Mouse (Mus musculus): ENCODE data around the gene Drd1. TPM values are rescaled to one million over a fixed set of nuclear protein-coding genes. Genes with fewer than 3 reads are reported as not detected.

Drd1 gene
- total RNA-seq, 4 experiments from 2014 or later = 0.07 to 0.15 (median 0.11) TPM; not detected in 1

DNA sequence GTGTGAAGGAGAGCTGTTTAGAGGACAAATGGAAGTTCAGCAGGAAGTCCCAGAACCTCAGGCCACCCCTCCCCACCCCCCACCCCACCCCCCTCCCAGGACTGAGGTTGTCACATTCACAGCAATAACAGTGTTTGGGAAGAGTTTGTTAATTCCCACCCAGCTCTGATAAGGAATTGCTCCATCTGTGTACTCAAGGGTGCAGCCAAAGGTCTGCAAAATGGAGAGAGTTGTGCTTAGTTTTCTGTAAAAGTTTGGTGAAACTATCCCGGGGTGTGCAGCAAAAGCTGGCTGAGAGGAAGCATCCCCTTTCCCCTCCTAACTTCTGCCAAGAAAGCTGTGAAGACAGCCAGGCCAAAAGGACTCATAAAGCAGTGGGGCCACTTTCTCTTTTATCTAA lies 17.6 kb upstream of the Drd1 start:
- DNase-seq = no peak

GRCm38 (mm10) chr13:54072526-54073057 lies 17.1 kb upstream of the Drd1 start:
- DNase-seq = no peak

DNA sequence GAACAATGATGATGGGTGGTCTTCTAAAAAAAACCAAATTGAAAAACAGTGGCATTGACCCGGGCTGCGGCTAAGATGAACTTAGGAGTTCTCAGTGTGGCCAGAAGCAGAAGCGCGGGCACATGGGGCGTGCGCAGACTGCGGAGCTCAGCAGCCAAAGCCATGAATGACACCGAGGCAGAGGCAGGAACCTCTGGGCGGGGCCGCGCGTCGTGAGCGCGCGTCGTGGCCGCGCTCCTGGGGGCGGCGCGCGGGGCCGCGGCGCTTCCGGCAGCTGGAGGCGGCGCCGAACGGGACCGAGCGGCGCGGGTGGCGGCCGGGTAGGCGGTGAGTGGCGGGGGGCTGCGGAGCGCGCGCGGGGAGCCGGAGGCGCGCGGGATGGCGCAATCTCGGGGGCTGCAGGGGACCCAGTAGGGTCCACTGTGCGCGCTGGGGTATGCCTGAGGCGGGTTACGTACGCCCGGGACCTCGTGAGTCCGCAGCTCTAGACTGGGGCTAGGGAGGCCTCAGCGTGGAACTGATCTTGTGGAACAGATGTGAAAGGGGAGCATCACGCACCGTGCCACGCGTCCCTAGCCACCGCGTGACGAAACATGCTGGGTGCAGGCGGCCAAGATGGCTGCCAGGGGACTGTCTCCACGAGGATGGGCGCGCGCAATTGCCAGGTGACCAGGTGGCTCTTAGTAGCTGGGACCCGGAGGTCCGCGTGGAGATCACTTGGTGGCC lies 16.3 kb upstream of the Drd1 start, which contains the start of gene Sfxn1:
Gene Sfxn1, plus strand, starts transcription at position 264 of the 726 bp plus-strand sequence.
- peak; percentile 57 for DNase-seq

DNA sequence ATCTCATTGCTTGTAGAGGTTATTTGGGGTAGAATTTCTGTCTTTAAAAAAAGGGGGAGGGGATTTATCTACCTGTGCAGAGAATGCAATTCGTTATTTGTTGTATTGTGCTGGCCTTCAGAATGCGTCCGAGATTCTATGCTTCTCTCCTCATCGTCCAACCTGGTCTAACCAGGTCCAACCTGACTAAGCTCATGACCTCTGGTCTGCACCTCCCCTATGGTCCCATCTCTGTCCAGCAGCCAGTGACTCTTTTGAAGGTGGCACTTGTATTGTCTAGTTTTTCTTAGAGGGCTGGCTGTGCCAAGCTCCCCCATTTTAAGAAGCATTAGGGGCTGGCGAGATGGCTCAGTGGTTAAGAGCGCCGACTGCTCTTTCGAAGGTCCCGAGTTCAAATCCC lies 15.5 kb upstream of the Drd1 start:
- no peak for DNase-seq

GRCm38 (mm10) chr13:54067617-54068166 lies 12.2 kb upstream of the Drd1 start:
- no peak for DNase-seq

DNA sequence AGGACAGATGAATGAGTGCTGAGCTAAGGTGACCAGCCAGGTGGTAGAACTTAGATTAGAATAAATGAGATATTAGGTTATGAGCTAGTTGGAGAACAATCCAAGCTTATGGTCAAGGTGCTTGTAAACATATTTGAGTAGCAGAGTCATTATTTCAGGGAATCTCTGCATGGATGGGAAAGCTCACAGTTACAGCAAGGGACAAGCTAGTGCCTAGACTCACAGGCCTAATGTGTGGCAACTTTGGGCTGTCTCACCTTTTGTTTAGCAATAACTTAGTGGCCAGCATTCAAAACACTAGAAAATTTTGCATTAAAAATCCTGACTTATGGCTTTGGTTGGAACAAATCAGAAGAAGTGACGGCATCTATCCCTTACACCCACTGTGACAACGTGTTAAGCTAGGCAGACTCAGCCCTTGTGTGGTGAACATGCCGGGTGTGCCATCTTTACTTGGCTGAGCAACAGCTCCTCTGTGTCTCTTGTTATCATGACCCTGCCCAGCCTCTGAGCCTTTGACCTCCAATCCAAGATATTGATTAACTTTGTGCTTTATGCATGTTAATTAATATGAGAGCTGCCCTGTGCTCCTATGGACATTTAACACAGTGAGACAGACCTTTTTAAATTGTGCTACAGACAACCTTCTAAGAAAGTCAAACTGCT lies 10.7 kb upstream of the Drd1 start:
- DNase-seq = no peak

DNA sequence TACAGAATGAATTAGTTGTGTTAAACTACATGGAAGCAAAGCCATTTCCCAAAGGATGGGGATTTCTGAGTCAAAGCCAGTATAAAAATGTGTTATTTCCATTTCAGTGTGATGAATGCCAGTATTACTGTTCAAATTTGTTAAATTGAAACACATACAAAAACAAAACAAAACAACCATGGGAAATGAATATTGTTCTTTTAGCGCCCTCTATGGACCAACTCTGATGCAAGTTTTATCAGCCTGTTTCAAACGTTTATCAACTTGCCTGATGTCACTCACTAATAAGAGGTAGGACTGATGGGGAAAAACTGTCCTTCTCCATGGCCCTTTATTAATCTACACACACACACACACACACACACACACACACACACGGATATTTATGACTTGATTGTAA lies 7.8 kb upstream of the Drd1 start:
- no peak for DNase-seq

DNA sequence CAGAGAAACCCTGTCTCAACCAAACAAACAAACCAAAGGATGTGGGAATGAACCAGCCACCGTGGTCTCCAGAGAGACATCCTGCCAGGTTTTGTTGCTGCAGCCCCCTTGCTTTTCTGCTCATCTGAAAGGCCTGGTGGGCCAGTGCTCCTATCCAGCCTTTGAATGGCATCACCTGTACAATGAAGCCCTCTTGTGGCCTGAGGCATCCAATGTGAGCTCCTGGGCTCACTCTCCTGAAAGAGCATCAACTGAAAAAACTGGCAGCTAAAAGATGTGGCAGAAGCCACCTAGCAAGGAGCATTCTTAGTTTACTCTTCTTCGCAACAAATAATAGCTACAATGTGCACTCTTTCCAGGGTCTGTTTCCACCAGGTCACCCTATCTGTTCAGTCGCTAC lies 6.6 kb upstream of the Drd1 start:
- DNase-seq = no peak

DNA sequence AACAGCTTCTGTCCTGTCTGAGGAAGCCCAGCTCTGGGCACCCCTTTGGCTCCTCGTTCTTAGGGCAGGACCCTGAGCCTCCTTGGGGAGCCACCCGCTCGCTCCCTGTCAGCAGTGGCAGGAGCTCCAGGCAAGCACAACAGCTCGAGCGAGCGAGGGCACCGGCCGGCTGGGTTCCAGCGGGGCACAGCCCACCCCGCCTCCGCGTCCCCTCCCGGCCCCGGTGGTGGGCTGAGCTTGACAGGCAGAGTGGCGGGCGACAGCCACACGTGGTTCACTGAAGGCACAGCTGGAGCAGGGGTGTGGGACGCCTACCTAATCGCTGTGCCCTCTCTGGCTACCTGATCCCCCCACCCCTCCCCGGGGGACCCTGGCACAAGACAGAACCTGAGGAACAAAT lies 543 bp downstream of the Drd1 start:
- DNase-seq = no peak

- no peak for DNase-seq
Observed at GRCm38 (mm10) chr13:54051641-54052040, 3.9 kb downstream of the Drd1 start.

- DNase-seq = no peak
Observed at GRCm38 (mm10) chr13:54048679-54049352, 6.7 kb downstream of the Drd1 start.

GRCm38 (mm10) chr13:54040256-54040655 lies 15.2 kb downstream of the Drd1 start:
- DNase-seq = no peak

DNA sequence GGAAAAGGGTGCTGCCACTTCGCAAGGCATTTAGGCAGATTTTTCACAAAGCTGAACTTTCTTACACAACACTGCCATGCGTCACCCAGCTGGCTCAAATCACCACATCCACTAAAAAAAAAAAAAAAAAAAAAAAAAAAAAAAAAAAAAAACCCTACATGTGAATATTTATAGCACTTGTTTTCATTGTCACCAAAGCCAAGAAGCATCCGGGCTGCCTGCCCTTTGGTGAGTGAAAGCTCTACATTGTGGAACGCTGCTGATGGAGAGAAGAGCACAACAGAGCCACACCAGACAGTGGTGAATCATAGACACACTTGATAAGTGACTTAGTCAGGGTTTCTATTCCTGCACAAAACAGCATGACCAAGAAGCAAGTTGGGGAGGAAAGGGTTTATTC lies 17.6 kb downstream of the Drd1 start:
- DNase-seq = no peak

DNA sequence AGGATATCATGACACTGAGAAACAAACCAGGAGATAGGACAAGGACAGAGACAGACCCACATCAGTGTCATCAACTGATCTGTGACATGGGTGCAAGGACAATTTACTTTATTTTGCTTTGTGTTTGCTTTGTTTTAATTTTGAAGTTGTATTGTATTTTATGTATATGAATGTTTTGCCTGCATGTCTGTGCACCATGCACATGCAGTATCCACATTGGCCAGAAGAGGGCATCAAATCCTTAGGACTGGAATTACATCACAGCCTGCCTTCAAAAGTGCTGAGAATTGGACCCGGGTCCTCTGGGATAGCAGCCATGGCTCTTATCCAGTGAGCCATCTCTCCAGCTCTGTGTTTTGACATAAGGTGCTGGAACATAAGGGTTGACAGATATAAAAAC lies 20.0 kb downstream of the Drd1 start:
- DNase-seq = no peak

- no peak for DNase-seq
Observed at GRCm38 (mm10) chr13:54033653-54034052, 21.9 kb downstream of the Drd1 start.

DNA sequence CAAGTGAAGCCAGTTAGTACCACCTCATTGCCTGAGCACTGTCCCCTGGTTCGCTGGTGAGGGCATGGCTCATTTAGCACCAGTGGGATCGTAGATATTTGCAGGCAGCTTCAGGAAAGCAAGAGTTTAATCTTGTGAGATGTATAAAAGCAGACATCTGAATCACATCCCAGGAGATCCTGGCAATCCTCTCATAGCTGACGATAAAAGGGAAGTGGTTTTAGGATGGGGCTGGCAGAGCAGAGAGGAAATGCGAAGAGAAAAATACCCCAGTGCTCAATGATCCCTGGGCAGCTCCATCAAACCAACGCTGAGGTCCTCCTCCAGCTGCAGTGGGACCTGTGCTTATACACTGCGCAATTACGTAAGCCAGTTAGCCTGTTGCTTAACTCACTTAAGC lies 28.4 kb downstream of the Drd1 start:
- no peak for DNase-seq

DNA sequence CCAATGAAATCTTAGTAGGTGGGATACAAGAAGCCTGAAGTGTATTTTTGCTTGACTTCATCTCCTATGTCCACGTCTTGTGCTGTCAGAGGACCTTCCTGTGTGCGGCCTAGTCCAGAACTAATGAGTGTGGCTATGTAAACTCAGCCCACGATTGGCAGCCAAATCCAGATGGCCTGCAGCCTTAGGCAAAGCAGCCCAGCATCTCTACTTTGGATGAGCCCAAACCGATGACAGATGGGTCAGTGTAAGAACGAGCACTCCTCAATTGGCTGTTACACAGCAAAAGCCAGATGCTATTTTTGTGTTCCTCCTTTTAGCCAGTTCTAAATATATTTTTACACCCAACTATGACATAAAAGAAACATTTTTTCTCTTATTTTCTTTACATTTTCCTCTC lies 32.2 kb downstream of the Drd1 start:
- no peak for DNase-seq

GRCm38 (mm10) chr13:54008716-54009115 lies 46.8 kb downstream of the Drd1 start:
- DNase-seq = no peak

Other genes starting within 250 kb of the Drd1 start
- 10 to 100 TPM; 46.9 to 62.5 (median 52.4) TPM for gene Sfxn1, start 16.2 kb upstream of the Drd1 start, total RNA-seq (2022)
- gene Hrh2, start 136.4 kb upstream of the Drd1 start, total RNA-seq (2022) = under 1 TPM; 0.10 to 0.48 (median 0.34) TPM

Measured in adrenal gland, adult 8-10 months (tissue).